Mouse (Mus musculus): ENCODE results near the gene Crocc2.

The Crocc2 gene

DNA sequence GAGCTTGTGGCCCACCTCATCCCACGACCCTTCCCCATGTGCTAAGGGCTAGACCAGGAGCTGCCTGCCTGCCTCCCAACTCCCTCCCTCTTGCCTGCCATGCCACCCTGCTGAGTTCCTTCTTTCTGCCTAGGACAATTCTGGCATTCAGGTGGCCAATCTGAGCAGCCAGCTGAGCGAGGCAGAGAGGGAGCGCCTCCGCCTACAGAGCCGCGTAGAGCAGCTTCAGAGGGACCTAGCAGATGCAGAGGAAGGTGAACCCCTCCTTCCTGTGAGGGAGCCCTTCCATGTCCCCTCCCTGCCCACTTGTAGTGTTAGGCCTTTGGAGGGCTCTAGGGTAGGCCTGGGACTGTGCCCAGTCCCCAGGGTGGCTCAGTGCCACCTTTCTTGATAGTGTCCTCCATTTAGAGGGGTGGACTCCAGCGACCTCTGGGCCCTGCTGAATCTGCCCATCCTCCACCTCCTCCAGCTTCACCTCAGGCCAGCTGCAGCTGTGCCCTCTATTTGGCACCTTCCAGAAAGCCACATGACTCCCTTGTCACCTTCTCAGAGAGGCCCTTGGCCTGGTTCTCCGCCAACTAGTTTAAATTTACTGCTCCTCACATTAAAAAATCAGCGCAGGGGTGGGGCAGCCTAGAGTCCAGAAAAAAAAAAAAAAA, 48.4 kb downstream of the Crocc2 start:
- DNase-seq (ENCODE audit: low read depth) = no peak

DNA sequence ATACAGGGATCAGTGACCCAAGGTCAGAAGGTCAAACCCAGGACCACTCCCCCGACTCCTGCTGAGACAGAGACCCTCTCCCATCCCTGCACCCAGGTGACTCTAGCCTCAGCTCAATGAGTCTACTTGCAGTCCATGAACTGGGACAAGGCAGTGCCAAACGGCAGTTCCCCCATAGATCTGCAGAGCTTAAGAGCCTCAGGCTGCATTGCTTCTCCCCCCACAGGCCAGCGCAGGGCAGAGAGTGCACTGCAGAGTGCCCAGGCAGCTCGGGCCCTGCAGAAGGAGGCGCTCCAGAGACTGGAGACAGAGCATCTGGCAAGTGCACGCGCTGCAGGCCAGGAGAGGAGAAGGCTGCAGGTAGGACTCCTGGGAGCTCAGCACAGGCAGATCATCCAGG, 49.0 kb downstream of the Crocc2 start:
- no peak for DNase-seq (ENCODE audit: low read depth)

DNA sequence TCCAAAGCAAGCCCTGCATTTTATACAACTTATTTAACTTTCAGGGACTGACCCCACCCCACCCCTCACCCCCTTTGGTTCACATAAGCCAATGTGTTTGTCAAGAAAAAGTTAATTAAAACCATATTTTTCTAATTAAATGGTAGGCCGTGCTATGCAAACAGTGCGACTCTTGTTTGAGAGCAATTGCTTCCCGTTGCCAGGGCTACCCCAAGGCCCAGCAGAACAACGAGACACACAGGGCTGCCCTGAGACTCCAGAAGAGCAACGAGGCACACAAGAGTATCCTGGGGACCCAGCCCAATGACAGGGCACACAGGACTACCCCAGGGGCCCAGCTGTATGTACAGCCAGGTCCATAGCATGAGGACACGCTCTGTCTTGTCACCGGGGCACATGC, 52.3 kb downstream of the Crocc2 start:
- DNase-seq (ENCODE audit: low read depth) = no peak

DNA sequence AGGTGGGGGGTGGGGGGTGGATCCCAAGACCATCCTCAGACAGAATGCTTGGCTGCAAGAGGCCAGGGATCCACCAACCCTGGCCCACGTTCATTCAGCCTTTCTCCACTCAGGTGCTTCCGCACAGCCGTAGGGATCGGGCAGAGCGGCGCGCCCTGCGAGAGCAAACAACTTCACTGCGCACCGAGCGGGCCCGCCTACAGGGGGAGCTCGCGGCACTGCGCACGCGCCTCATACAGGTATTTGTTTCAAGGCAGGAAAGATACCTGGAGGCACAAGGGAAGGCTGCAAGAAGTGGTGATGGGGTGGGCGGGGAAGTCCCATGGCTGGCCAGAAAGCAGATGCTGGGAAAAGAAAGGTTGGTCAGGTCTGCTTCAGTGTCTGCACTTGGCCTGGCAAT, 55.4 kb downstream of the Crocc2 start:
- no peak for DNase-seq (ENCODE audit: low read depth)

DNA sequence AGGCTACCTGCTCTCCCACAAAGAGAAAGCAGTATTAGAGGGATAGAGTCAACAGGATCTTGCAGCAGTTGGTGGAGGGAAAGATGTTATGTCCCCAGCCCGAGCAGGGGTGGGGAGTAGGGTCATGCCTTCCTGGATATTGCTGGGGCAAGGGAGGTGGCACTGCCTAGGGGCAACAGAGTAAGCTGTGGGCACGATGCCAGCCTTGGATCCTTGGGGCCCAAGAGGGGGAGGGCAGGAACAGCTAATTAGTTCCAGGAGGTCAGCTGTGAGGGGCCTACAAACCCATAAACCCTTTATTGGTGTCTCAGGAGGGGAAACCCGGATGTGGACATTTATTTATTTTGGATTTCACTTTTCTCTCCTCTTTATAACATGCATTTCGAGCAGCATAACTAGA, 56.7 kb downstream of the Crocc2 start:
- no peak for DNase-seq (ENCODE audit: low read depth)

DNA sequence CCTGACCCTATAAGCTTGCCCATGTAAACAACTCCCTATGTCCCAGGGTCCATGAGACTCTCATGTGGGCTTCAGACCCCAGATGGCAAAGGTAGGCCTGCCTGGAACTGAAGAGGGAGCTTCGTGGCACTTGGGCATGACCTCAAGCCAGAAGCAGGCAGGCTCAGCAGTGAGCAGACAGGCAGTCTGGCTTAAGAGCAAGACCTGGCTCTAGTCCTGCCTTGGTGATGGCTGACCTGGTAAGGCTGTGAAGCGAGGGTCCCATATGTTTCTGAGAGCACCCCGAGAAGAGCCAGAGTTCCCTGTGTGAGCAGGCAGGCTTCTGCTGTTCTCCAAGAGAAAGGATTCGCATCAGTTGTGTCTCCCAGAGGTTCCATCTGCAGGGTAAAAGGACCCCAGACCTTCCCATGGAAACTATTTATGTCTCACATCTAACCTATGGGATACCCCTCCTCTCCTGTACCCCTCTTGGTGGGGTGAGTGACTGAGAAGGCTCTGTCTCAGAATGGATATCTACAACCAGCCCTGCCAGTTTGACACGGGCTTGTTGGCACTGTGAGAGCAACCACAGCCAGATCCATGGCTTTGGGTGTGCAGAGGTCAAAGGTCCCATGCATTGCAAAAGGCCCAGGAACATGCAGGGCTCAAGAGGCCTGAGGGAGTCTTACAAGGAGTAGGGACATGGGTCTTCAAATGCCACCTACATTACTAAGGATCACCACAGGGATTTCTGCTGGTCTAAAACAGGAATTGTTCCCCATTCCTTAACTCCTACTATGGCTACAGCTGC, 57.4 kb downstream of the Crocc2 start:
- DNase-seq (ENCODE audit: low read depth) = no peak

DNA sequence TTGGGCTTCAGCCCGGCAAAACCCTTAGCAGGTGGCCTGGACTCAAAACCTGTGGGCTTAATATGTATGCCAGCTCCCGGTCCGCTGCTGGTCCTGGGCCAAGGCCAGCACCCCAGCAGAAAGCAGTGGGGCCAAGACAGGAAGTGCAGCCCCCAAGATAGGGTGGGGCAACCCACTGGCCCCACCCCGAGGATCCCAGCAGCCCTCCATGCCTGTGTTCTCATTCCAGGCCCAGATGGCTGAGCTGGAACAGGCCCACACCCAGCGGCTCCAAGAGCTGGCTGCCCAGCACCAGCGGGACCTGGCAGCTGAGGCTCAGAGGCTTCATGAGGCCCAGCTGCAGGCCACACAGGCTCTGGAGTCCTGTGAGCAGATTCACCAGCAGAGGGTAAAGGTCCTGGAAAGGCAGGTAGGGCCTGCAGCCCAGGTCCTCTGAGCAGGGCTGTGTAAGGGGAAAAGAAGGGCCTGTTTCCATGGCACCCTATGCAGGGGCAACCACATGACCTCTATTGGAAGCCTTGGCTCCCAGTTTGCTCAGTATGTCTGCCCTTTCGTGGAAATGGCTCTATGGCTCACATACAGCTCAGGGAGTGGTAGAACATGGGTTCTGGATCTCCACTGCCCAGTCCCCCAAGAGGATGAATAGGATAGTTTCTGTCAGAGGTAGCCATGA, 58.9 kb downstream of the Crocc2 start:
- DNase-seq (ENCODE audit: low read depth) = no peak

DNA sequence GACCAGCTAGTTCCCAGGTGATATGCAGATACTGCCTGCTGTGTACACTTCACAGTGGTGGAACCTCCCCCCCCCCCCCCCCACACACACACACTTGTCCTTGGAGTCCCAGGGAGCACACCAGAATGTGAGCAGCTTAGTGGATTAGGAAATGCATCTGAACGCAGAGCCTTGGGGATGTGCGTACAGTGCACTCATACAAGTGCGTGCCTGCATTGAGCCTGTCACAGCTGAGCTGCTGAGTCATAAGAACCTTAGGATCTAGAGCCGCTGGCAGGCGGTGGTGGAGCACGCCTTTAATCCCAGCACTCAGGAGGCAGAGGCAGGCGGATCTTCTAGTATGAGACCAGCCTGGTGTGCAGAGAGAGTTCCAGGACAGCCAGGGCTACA, 59.4 kb downstream of the Crocc2 start:
- no peak for DNase-seq (ENCODE audit: low read depth)

DNA sequence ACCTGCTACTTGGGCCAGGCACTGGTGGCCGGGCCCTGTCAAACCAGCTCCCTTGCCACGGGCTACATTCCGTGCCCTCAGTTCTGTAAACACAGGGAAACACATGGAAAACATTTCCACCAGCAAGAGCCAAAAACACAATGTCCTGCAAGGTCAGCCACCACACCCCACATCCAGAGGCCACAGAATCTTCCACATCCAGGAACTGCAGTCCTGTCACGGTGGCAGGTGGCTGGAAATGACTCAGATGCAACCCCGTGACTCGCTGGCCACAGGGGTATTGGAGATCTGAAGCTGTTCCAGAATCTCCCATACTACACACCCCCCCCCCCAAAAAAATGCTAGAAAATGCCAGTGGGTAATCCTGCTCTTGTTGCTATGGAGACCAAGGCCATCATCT, 60.7 kb downstream of the Crocc2 start:
- DNase-seq (ENCODE audit: low read depth) = peak; percentile 15

DNA sequence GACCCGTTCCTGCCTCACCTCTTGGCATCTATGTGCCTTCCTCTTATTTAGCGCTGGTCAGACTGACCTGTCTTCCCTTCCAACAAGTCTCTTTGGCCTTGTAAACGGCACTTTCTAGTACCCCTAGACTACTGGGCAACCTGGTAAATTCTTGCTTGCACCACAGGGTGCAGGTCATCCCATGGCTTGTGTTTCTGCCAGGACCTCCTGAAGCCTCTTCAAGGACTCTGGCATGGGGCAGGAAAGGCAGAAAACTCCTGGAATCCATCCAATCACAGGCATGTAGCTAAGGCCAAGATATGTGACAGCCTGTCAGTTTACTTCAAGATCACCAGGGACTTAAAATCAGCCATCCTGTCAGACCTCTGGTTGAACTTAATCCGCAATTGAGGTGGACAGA, 61.1 kb downstream of the Crocc2 start:
- DNase-seq (ENCODE audit: low read depth) = no peak

DNA sequence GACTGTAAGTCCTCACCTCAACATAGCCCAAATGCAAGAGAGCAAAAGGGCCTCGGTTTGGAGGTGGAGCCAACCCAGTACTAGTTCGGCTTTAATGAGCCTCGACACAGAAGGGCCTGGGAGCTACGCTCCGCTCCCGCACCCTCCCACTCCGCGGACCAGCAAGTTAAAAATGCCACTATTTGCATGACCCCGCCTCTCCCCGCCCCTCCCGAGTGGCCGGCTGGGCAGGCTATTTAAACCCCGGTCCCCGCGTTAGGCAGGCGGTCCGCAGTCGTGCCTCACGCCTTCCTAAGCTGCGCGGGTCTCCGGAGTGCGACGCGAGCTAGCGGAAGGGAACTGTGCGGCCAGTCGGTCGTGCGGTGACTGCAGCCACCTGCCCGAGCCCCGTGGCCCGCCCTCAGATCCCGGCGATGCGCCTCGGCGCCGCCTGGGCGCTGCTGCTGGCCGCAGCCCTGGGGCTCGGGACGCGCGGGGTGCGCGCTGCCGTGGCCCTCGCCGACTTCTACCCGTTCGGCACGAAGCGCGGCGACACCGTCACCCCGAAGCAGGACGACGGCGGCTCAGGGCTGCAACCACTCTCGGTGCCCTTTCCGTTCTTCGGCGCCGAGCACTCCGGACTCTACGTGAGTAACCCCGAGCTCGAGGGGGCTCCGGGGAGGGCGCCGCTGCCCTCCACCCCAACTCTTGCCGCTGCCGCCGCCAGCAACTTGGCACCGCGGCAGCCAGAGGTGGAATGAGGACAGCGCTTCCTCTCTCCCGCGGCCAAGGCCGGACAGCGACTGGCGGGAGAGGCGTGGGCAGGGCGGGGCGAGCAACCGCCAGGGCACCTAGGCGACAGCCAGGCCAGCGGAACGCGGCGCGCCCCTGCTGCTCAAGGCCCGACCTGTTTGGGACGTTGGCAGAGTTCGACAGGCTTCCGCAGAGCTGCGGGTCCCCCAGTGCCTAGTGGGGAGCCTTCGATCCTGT, 67.3 kb downstream of the Crocc2 start, which contains the start of gene Sned1:
Gene Sned1, plus strand, starts transcription at position 266 of the 969 bp plus-strand sequence.
- DNase-seq (ENCODE audit: low read depth) = no peak

DNA sequence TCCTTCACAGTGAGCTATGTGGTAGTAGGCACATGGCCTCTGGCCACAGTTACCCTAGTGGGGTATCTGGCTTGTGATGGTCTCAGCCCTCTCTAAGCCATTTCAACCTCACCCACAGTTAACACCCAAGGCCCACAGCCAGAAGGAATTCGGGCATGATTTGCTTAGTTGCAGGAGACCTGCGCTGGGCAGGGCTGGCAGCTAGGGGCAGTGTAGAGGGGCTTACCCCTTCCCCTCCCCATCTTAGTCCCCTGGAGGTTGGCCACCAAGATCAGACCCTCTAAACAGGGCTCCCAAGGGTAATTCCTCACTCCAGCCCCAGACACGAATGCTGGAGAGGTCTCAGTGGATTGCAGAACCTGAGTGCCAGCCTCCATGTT, 68.0 kb downstream of the Crocc2 start:
- no peak for DNase-seq (ENCODE audit: low read depth)

DNA sequence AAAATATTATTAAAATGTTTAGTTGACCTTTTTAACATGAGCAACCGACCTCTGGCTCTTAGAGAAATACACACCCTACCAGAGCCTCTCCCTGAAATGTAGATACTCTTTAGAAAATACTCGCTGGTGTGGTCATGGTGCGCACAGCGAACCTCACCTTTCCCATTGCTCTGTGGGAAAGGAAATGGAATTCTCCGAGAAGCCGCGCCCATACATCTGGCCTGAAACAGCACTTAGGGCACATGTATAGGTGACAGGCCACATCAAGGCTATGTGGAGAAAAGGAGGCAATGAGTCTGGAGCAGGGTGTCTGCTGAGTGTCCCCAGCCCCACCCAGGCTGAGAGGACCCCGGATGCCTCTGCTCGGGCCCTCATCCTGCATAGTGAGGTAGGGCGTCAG, 69.2 kb downstream of the Crocc2 start:
- DNase-seq (ENCODE audit: low read depth) = no peak

DNA sequence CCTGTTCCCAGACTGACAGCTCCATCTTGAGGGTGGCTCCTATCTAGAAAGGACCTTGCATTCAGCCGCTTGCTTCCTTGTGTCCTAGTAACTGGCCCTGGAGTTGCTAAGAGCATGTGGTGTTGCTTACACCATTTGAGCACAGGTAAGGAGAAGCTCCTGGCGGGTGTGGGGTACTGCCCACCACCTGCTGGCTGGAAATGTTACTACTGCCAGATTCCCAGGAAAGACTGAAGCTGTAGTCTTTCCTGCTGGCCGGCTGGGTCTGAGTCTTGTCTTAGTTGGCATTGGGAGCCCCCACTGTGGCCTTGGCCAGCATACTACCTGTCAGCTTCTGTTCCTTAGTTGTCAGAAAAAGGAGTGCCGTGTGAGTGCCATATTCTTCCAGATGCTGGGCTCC, 69.7 kb downstream of the Crocc2 start:
- no peak for DNase-seq (ENCODE audit: low read depth)

DNA sequence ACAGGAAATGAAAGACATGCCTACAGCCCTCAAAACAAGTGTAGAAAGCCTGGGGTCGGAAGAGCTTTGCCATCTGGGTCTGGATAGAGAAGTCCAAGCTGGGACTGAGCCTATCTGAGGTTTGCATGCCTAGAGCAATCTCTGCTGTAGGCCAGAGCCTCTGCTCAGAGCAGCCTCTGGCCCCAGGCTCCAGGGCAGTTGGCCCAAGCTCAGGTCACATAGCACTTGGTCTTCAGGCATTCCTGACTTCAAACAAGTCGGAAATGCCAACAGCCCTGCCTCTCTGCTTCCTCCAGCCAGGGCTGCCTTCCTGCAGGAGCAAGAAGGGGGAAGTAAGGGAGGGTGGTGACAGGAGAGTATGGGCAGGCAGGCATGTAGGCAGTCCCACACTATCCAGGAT, 77.4 kb downstream of the Crocc2 start:
- DNase-seq (ENCODE audit: low read depth) = no peak

DNA sequence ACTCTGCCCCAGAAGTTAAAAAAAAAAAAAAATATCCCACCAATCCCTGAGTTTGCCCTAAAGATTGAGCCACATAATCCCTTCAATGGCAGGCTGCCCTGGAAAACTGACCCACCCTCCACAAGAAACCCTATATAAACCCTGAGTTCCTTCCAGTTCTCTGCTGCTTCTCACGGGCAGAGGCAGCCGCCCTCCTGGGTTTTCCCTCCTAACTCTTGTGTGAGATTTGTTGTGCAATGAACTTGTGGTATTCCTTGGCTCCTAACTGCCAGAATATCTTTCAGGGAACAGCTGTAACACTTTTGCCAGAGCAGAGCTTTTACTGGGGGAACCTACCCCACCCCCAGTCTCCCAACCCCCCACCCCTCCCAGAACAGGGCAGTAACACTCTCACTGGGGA, 84.1 kb downstream of the Crocc2 start:
- no peak for DNase-seq (ENCODE audit: low read depth)

DNA sequence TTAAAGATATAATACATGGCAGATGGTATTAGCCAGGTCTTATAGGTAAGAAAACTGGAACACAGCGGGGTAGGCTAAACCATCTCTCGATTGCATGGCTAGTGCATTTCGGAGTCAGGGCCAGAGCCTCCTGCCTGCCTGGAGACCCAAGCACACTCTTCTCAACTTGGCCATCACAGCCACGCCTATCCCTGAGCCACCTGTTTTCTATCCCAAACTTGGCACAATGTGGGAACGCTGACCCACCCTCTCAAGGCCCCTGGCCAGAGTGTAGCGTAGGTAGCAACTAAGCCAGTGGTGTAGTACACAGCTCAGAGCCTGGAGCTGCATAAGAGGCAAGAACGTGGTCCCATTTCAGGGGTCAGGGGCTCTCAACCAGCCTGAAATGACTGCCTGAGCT, 87.2 kb downstream of the Crocc2 start:
- DNase-seq (ENCODE audit: low read depth) = no peak

DNA sequence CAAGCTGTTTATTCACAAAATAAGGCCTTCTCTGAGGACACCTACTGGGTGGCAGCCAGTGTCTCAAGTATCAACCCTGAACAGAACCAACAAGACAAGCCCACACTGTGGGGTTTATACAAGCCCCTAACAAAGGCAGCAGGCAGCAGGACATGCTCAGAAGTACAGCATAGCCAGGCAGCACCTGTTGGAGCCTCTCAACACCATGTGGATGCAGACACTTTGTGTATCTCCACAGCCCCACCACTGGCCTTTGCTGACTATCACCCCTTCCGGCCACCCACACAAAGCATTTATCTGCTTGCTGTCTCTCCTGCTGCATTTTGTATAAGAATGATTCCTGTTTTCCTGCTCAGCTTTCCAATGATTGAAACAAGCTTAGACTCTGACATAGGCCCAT, 89.0 kb downstream of the Crocc2 start:
- no peak for DNase-seq (ENCODE audit: low read depth)

DNA sequence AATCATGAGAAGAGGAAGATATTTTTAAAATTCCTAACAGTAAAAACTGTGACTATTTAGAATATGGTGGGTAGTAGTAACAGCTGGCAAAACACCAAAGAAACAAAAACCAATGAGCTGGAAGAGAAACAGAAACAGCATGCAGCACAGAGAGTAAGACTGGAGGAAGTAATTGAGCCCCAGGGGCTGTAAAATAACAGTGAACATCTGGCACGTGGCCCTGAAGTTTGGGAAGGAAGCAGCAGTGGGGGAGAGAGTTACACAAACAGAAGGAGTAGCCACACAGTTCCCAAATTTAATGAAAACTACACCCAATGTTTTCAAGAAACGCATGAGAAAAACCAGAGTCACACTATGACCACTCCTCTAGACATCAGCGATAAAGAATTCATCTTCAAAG, 98.7 kb downstream of the Crocc2 start:
- no peak for DNase-seq (ENCODE audit: low read depth)

DNA sequence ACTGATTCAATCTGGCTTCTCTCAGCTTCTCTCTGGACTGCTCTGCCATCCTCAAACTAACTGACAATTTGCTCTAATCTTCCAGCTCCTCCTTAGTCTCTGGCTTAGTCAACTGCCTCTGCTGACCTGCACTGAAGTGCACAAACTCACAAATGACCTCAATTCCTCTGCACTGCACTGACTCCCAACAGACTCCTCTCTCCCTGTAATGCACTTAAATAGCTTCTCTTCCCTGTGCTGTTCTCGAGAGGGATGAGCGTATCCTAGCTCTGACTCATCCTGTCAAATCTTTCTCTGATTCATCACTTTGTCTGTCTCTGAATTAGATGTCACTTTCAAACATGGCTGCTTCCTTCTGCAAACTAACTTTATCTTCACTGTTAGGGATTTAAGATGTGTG, 99.7 kb downstream of the Crocc2 start:
- DNase-seq (ENCODE audit: low read depth) = no peak

DNA sequence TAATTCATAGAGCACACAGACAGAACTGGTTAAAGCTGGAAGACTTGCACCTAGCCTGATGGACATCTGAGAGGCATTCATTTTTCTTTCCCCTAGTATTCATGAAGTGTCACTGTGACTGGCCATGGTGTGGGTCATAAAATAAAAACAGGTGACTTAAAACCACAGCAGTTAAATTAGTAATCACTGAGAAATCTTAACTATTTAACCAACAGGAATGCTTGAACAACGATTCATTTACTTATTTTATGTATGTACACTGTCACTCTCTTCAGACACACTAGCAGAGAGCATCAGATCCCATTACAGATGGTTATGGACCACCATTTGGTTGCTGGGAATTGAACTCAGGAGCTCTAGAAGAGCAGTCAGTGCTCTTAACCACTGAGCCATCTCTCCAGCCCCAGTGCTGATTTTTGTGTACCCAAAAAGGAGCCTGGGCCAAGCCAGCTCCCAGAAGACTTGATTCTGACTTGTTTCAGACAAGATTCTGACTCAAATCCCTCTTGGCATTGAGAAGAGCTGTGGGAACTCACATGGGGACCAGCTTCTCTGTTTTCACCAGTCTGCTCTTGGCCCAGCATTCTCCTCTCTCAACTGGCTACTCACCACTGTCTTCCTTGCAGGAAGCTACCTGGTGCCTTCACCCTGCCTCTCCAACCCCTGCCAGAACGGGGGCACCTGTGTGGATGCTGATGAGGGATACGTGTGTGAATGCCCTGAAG, 102.2 kb downstream of the Crocc2 start:
- DNase-seq (ENCODE audit: low read depth) = no peak

DNA sequence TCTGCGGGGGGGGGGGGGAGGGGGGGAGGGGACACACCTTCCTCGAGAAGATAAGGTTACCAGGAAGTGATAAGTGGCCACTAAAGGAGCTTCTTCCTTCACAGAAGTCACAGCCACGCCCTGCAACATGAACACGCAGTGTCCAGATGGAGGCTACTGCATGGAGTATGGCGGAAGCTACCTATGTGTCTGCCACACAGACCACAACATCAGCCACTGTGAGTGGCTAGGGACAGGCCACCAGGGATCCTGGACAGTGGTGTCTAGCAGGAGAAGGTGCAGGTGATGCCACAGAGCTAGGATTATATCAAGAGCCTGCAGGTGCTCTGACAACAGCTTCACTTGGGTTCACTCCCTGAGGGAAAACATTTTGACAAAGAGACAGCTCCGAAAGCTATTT, 103.2 kb downstream of the Crocc2 start:
- no peak for DNase-seq (ENCODE audit: low read depth)
